Mouse (Mus musculus) spleen, adult 18-20 months (tissue): Measurements from ENCODE around the gene Zfp663.

ENCODE experiments used
- DNase-seq, 2 experiments: peaks; one replicate each; pipeline ENCODE4 v3.0.0; 2022; ENCODE audit warnings: mixed read lengths in 2 of 2

Zfp663 gene

DNA sequence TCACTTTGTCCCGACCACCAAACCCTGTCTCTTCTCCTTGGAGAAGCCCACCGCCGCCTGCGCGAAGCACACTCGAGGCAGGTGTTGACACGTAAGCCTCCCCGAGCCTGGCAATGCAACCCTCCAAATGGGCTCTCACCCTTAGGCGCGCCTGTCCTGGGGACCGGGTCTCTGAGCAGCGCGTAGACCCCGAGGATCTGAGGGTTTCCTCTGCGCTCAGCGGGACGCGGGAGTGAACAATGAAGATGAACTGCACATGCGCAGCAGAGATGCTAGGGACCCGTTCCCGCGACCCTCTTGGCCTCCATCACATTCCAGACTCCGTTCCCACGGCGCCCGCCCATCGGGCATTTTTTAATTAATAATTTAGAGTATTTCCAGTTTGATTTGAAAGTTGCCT, at the start of gene Zfp663:
Gene Zfp663 (minus strand): TSS at position 234 of the 400 bp plus-strand sequence.
- no peak for DNase-seq

DNA sequence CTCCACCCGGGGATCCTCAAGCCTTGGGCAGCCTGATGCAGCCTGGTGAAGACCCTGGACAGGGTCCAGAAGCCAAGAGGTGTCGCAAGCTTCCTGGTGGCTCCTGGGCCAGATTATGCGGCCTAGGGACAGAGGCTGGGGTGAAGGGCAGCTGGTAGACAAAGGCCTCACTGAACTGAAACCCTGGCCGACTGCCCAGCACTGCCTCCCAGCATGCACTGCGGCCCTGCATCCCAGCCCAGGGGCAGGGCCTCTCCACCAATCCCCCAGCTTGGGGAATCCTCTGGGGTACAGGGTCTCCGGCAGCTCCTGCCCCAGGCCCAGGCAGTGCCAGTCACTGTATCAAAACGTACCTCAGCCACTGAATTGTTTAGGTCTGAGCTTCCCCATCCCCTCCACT, 48.8 kb upstream of the Zfp663 start:
- DNase-seq: no peak

DNA sequence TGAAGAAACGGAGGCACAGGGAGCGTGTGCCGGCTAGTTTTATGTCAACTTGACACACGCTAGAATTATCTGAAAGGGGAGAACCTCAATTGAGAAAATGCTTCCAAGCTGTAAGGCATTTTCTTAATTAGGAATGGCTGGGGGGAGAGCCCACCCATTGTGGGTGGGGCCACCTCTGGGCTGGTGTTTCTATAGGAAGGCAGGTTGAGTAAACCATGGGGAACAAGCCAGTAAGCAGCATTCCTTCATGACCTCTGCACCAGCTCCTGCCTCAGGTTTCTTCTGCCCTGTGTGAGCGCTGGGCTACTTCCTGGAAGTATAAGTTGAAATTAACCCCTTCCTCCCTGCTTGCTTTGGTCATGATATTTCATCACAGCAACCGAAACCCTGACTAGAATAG, 47.3 kb upstream of the Zfp663 start:
- no peak for DNase-seq

DNA sequence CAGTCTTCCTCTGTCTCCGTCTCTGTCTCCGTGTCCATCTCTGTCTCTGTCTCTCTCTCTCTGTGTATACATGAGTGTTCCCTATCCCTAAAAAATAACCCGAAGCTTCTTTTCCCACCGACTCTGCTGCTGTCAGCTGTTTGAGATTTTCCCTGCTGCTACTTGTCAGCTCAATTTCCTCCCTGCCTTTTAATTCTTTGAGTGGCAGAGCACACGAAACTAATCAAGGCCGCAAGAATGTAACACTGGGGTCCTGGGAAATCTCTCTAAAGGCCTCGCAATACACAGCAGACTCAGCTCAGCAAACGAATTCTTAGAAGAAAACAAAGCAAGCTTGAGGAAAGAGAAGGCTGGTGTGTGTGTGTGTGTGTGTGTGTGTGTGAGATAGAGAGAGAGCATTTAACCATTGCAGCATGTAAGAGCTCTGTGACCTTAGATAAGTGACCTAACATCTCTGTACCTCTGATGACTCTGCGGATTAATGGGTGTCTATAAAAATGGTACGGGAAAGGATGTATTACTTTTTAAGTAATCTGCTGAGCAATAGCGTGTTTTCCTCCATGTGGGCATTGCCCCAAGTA, 46.7 kb upstream of the Zfp663 start:
- DNase-seq: no peak

DNA sequence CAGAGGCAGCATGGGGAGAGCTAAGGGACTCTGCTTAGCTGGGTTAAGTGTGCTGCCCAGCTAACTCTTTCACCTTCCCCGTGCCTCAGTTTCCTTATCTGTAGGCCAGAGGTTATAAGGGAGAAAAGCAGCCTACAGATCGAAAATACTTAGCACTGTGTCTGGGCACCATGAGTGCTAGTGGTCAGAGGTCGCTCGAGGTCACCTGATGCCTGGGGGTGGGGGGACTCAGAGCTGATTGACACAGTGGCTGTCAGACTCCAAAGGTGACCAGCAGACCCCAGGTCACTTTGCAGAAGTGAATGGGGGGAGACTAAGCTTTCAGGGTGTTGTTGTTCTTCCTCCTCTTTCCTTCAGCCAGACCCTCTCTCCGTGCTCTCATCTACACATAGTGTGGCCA, 45.8 kb upstream of the Zfp663 start:
- DNase-seq: no peak

DNA sequence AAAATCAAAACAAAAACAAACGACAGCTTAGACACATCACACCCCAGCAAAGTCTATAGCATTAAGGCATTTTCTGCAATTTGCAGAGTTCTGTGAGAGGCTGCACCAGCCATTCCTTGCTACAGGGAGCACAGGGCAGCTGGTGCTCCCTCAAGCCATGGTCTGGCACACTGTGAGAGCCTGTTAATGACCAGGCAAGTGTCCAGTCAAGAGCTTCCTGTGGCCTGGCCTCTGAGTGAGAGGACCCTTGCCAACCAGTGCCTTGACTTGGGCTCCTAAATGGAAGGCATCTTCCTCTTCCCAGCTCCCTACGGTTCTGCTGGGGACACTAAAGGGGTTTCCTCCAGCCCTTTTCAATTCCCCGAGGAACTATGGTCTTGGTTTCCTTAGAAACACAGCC, 45.4 kb upstream of the Zfp663 start:
- DNase-seq: no peak

DNA sequence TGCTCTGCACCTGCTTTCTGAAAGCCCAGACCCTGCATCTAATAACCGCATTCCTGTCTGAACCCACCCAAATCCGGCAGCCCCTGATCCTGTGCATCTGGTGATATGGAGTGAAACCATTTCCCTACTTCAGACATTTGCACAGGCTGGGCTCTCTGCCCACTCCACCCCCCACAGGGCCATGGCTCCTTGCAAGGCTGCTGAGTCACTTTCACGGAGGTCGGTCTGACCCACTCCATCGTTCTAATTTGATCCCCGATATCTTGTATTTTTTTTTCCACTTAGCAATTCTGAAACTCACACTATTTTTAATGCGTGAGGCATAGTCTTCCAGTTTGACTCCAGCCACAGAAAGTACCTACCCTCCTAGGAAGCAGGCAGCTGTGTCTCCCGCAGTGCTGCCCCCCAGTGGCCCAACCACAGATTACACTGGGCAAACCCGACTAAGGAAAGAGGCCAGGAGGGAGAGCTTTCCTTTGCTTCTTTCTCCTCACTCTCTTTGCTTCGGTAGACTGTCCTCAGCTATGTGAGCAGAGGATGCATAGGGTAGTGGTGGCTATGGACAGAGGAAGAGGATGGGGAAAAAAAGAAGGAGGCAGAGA, 39.3 kb upstream of the Zfp663 start:
- DNase-seq: peak; percentile 31 to 72

DNA sequence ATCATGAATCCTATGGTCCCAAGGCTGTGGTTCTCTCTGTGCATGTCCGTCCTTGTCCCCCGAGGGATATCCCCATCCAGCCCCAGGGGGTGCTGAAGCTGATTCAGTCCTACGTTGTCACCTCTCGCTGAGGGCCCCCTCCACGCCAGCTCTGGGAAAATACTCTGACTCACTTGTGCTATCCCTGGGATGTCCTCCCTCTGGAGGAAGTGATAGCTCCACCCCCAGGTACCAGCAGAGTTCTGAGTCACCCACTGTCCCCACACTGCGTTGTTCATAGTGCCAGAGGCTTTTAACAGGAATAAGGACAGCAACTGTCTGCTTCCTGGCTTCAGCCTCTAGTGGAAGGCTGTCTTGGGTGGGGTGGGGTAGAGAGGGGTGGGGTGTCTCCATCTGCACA, 36.8 kb upstream of the Zfp663 start:
- DNase-seq: no peak

DNA sequence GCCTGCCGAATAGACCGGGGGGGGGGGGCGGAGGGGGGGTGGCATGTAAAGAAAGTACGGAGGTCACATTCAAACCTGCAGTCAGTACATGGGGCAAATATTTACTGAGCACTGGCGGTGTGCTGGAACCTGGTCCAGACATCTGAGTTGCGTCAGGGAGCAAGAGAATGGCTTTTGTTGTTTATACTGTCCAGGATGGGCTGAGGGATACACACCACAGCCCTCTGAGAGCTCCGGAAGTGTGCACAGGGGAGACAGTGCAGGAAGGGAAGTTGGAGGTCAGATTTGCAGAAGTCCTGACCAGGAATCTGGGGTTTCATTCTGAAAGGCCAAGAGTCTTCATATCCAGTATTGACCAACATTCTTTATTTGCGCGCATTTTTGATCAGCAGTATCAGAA, 36.4 kb upstream of the Zfp663 start:
- no peak for DNase-seq

DNA sequence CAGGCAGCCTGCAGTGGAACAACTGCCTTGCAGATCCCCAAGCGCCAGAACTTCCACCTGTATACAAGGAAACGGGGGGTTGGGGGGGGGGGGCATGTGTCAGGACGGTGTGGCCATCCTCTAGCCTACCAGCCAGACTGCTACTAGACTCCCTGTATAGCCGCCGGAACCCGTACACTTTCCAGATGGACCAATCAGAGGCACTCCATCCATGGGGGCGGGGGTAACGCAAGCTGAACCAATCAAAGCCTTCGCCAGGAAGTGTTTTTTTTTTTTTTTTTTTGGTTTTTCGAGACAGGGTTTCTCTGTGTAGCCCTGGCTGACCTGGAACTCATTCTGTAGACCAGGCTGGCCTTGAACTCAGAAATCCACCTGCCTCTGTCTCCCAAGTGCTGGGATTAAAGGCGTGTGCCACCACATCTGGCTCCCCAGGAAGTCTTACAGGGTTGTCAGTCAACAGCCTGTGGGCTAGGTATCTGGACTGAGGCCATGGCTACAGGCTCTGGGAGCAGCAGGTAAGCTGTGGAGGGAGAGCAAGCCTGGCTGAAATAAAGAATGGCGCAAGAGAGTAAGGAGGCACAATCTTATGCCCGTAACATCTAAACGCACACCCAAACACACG, 29.7 kb upstream of the Zfp663 start:
- DNase-seq: no peak

DNA sequence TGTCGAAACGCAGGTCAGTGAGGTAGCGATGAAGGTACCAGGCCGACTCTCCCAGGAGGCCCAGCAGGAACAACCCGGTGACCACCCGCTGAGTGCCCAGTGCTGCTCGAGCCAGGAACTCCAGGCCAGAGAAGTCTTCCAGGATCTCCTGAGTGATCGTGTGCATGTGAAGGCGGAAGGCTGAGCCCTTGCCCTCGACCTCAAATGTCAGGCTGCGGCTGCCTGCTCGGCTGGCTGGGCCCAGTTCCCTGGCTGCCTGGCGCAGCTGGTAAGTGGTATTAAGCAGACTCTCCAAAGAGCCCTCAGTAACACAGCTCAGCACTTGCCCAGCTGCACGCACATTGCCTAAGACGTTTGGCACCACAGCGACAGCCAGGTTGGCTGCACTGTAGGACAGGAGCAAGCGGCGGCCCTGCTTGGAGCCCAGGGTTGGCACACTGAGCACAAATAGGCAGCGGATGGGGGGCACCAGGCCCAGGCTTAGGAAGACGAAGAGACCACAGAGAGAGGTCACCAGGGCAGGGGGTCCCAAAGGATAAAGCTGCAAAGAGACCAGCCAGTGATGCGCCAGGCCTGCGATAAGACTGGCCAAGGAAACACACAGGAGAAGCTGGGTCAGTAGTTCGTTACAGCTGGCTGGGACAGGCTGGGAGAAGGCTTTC, 29.1 kb upstream of the Zfp663 start:
- DNase-seq: no peak

DNA sequence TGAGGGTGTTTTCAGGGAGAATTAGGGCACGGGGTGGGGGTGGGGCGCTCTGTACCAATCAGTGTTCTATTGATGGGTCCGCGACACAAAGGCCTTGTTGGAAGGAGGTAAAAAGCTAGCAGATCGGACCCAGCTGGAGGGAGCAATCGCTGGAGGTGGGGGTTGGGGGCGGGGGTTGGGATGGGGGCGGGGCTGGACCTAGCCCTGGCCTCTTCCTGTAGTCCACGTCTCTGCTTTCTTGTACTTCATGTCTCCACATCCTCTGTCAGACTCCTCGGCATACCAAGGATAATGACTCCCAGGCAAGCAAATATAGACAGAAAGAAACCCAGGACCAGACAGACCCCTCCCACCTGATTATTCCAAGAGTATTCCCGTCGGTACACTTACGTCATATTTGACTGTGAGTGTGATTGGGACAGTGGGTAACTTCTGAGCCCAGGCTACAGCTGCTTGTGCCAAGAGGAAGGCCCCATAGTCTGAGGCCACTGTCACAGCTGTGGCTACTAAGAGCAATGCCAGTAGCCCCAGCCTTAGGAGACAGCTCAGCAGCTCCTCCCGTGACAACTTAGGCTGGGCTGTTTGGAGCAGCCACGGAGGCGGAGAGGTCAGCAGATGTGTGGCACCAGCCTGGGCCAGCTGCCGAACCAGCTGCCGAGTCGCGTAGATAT, 28.4 kb upstream of the Zfp663 start:
- DNase-seq: no peak

DNA sequence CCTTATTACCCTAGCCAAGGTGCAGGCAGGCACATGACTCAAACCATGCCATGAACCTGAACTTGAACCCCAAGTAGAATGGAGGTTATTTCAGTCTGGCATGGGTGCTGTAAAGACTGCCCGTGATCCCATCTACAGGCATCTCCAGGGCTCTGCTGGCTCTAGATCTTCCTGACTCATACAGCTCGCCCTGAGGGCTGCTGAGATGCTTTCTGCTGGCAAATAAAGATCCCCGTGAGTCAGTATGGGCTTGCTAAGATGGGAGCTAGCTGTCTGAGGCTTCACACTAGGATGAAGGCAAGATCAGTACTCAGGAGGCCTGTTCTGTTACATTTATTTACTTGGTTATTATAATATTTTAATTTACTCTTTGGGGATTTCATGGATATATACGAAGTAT, 23.6 kb upstream of the Zfp663 start:
- DNase-seq: no peak

DNA sequence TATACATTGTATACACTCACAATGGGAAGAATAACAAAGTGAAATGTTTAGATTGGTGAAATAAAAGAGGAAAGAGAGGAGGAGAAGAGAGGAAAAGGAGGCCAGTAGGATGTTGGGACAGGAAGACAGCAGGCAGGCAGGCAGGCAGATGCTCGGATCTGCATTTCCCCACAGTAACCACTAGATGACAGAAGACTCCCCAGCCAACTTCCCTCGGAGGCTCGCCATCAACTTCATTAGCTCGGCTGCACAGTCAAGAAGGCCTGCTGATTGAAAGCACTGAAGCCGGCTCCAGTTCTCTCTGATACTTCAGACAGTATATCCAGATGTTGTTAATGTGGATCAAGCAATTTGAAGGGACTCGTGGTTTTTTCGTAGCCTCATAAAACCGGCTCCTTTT, 23.0 kb upstream of the Zfp663 start:
- DNase-seq: peak in 1 of 2 experiments; percentile 22

DNA sequence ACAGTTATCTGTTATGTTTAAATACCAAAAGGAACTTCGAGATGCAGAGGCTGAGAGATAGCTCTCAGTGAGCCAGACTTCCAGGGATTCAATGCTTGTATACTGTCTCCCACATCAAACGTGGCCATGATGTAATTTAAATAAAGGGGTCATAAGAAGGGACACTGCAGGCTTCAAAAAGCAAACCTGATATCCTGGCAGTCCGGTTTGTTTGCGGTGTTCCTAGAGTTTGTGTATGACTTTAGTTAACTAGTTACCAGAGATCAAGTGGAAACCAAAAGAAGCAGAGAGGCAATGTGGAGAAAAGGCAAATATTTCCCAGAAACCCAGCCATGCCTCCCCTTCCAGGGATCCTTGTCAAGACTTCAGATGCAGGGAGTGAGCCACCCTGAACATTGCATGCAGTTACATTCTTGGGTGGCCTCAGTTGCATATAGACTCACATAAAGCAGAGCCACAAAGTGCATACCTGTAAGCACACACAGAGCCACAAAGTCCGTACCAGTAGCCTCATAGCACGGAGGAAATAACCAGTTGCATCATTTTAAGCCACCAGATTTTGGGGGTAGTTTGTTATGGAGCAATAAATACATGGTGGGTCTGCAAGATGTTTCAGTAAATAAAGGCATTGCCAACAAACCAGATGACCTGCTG, 20.9 kb upstream of the Zfp663 start:
- DNase-seq: no peak

DNA sequence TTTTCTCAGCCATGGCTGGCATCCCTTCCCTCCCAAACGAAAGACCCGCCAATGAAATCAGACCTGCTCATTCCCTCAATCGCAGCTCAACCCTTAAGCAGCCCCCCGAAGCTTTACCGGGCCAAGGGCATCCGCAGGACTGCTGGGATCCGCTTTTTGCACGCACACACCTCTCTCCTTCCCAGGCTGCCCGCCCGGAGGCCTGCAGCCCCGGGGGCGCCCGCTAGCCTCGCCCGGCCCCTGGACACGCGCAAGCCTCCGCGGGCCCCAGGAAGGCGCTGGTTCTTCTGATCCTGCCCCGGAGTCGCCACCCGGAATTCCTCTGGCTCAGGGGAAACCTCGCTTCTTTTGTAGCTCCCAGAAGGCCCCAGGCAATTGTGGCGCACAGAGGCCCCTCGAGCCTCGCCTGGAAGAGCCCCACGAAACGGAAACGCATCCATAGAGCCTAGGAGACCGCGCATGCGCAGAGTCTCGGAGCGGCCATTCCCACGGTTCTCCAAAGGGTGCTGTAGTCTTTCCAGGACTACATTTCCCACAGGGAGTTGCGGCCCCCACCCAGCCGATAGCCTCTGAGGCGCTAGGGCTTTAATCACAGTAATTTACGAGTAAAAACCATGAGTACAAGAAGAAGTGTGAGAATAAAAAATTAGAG, 19.4 kb upstream of the Zfp663 start, which contains the start of gene Zfp334:
Gene Zfp334 (minus strand): TSS at position 416 of the 652 bp plus-strand sequence.
- DNase-seq: peak; percentile 27 to 40

DNA sequence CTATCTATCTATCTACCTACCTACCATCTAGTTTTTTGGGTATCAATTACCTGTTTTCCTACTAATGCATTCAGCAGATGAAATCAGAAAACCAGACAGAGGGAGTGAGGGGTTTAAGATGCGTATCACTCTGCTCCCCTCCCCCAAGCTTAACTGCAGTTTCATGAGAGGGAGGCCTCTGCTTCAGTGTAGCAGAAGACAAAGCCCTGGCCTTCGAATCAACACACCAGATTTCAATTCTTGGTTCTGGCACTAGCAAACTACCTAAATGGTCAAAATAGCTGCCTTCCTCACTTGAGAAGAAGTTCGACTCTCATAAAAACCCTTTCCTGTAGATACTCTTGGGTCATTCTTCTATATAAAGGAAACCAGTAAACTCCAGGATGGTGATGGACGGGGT, 18.8 kb upstream of the Zfp663 start:
- DNase-seq: no peak

DNA sequence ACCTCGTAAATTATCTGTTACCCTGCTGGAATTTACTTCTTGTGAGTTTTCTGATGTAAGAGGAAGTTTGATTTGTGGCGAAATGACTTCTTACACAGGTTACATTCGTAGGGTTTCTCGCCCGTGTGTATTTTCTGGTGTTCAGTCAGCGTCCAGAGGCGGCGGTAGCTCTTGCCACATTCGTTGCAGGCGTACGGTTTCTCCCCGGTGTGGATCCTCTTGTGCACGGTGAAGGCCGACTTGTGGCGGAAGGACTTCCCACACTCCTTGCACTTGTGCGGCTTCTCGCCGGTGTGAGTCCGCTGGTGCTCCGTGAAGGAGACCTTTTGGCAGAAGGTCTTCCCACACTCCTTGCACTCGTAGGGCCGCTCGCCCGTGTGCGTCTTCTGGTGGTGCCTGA, 11.5 kb upstream of the Zfp663 start:
- no peak for DNase-seq

DNA sequence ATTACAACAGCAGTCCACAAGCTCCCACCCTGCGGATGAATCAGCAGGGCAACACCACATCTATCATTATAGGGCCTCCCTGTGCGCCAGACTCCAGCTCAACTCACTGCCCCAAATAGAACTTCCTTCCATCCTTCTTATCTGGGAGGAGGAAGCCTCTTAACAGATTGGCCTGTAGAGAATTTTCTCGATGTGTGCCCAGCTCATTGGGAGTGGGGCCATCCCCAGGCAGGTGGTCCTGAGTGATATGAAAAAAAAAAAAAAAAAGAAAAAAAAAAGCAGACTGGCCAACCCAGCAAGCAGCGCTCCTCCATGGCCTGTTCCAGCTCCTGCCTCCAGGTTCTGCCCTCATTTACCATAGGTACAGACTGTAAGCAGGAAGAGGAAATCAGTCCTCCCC, 7.5 kb upstream of the Zfp663 start:
- no peak for DNase-seq

DNA sequence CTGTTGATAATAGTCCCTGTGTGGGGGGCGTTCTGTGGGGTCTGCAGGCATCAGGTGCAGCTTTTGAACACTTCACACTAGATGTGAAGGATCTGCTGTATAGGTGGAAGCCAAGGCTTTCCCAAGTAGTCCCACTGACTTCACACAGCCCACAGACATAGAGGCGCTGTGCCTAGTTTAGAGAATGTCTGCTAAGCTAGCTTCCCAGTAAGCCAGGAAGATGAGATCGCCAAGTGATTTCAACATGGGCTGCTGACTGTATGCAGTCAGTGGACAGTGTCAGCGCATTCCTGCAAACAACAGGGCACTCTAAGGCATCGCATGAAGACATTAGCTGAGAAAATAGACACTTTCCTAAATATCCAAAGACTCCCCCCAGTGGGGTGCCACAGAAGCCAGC, 6.9 kb upstream of the Zfp663 start:
- DNase-seq: no peak

DNA sequence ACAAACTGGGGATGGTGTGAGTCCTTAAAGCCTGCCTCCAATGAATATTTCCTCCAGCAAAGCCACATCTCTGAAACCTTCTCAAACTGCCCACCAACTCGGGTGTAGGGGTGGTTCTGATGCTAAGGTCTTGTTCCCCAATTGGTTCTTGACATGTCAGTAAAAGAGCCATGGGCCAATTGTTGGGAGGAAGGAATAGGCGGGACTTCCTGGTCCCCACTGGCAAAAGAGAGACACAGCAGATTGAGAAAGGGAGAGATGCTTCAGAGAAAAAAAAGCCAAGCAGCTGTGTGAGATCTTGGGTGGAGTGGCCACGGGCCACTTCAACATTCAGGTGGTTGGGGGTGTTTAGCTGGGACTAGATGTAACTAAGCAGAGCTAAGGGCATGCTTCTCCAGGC, 2.5 kb upstream of the Zfp663 start:
- DNase-seq: no peak

DNA sequence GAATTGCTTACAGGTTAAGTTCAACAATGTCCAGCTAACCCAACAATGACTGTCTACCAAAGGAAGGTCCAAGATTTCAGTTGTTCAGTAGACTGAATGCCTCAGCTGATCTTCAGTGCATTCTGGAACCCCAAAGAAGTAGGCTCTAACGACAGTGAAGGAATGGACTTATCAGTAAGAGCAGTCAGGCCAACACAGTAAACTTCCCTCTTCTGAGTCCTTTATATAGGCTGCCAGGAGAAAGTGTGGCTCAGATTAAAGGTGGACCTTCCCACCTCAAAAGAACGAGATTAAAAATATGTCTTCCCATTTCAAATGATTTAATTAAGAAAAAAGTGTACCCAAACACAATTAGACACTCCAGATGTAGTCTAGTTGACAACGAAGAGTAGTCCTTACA, 1.8 kb upstream of the Zfp663 start:
- DNase-seq: no peak
